Mouse (Mus musculus) liver, embryonic 16.5 days (tissue): ENCODE results near the gene C130032M10Rik. TPM values are rescaled to one million over a fixed set of nuclear protein-coding genes. Genes with fewer than 3 reads are reported as not detected.

Experiments used
- ATAC-seq: fragments of 200-750 bp; cut with Nextera tagmentation; 2 replicates; pipeline ENCODE4 v1.8.0; 2017; ENCODE audit warnings: low read depth, mild to moderate bottlenecking, moderate number of reproducible peaks, moderate library complexity
- H3K27ac ChIP-seq: fragments of 300-500 bp; sonication (generic); 2 replicates; pipeline ENCODE4 v1.5.1; 2014; ENCODE audit warnings: mild to moderate bottlenecking, low read length
- H3K27me3 ChIP-seq: fragments of 300-500 bp; sonication (generic); 2 replicates; pipeline ENCODE4 v1.6.1; 2014; ENCODE audit warnings: low read depth, low read length, mixed read lengths; ENCODE audit not compliant: control insufficient read depth, insufficient read depth
- H3K36me3 ChIP-seq: fragments of 300-500 bp; sonication (generic); 2 replicates; pipeline ENCODE4 v1.6.1; 2014; ENCODE audit warnings: mild to moderate bottlenecking; ENCODE audit not compliant: control insufficient read depth, insufficient read depth
- H3K4me1 ChIP-seq: fragments of 300-500 bp; sonication (generic); 2 replicates; pipeline ENCODE4 v1.6.1; 2014; ENCODE audit warnings: low read depth, low read length, mixed read lengths; ENCODE audit not compliant: control insufficient read depth
- H3K4me2 ChIP-seq: fragments of 300-500 bp; sonication (generic); 2 replicates; pipeline ENCODE4 v1.6.1; 2014; ENCODE audit warnings: low read depth, low read length, mixed read lengths
- H3K4me3 ChIP-seq: fragments of 300-500 bp; sonication (generic); 2 replicates; pipeline ENCODE4 v1.5.1; 2014; ENCODE audit warnings: low read depth, mild to moderate bottlenecking, low read length
- H3K9ac ChIP-seq: fragments of 300-500 bp; sonication (generic); 2 replicates; pipeline ENCODE4 v1.6.1; 2014; ENCODE audit warnings: low read depth, low read length
- H3K9me3 ChIP-seq: fragments of 300-500 bp; sonication (generic); replicated peaks from 2 replicates; pipeline ENCODE4 v1.6.1; 2016; ENCODE audit warnings: low read length; ENCODE audit not compliant: control insufficient read depth
- WGBS: fragments of 180-500 bp; shearing (Covaris S2); extraction: QIAGEN DNeasy Blood & Tissue Kit; methylation state at CpG from one replicate; pipeline ENCODE4 v1.1.7; 2014; ENCODE audit not compliant: insufficient replicate concordance; 5-methylcytosine and 5-hydroxymethylcytosine counted together
- polyA plus RNA-seq: library from polyadenylated mRNA; unstranded; fragments of >200 nt; fragmentation: Nextera tagmentation; extraction: Ambion mirVana; gene quantifications from 2 replicates; pipeline ENCODE4 v1.2.1, GENCODE M21; 2015

C130032M10Rik gene
- polyA plus RNA-seq, 1 experiment from 2014 or later: not detected

- no peak overlapping the region for H3K4me2 ChIP-seq
- 71% methylated on average over 13 of the region's 15 CpGs for WGBS
- ATAC-seq: no peak
- no peak overlapping the region for H3K4me3 ChIP-seq
- no peaks in the 10 kb centered on the region for H3K36me3 ChIP-seq
- H3K27me3 ChIP-seq: no peaks in the 10 kb centered on the region
- H3K4me1 ChIP-seq: peaks cover 10% of the 10 kb centered on the region
- H3K9me3 ChIP-seq: no peaks in the 10 kb centered on the region
- H3K9ac ChIP-seq: no peak overlapping the region
- no peak overlapping the region for H3K27ac ChIP-seq
Observed at GRCm38 (mm10) chr9:114525073-114525633, 9.7 kb downstream of the C130032M10Rik start.

- no peak overlapping the region for H3K4me3 ChIP-seq
- H3K27ac ChIP-seq: peak overlapping the region; percentile 73
- H3K27me3 ChIP-seq: no peaks in the 10 kb centered on the region
- no peak overlapping the region for H3K9ac ChIP-seq
- no peaks in the 10 kb centered on the region for H3K9me3 ChIP-seq
- H3K4me1 ChIP-seq: peaks cover 10% of the 10 kb centered on the region
- no peaks in the 10 kb centered on the region for H3K36me3 ChIP-seq
- no peak overlapping the region for H3K4me2 ChIP-seq
- 43% methylated on average over 8 of the region's 8 CpGs for WGBS
- no peak for ATAC-seq
Observed at GRCm38 (mm10) chr9:114525891-114526290, 10.4 kb downstream of the C130032M10Rik start.

- Histone ChIP-seq H3K9ac (peak overlapping the region; percentile 28; the same call in 1 of the 2 replicates), H3K9me3 (no peaks in the 10 kb centered on the region), H3K4me3 (peak overlapping the region; percentile 38), H3K27me3 (no peaks in the 10 kb centered on the region), H3K4me2 (peak overlapping the region; percentile 62), H3K27ac (peak overlapping the region; percentile 73), H3K36me3 (no peaks in the 10 kb centered on the region), H3K4me1 (peaks cover 10% of the 10 kb centered on the region)
- 50% methylated on average over 8 of the region's 8 CpGs for WGBS
- ATAC-seq: peak; percentile 23; the same call in 1 of the 2 replicates
Observed at GRCm38 (mm10) chr9:114526581-114526980, 11.1 kb downstream of the C130032M10Rik start.

- Histone ChIP-seq H3K4me1 (peaks cover 10% of the 10 kb centered on the region), H3K36me3 (no peaks in the 10 kb centered on the region), H3K27me3 (no peaks in the 10 kb centered on the region), H3K9me3 (no peaks in the 10 kb centered on the region), H3K4me2 (peak overlapping the region; percentile 62), H3K4me3 (peak overlapping the region; percentile 38), H3K27ac (peak overlapping the region; percentile 73), H3K9ac (peak overlapping the region; percentile 28; the same call in 1 of the 2 replicates)
- WGBS: 2% methylated on average over 16 of the region's 16 CpGs
- ATAC-seq: peak; percentile 7; the same call in 1 of the 2 replicates
Observed at GRCm38 (mm10) chr9:114527085-114527484, 11.6 kb downstream of the C130032M10Rik start.

GRCm38 (mm10) chr9:114527992-114528679, 12.6 kb downstream of the C130032M10Rik start:
- WGBS: 28% methylated on average over 17 of the region's 17 CpGs
- no peaks in the 10 kb centered on the region for H3K27me3 ChIP-seq
- no peak overlapping the region for H3K27ac ChIP-seq
- 0 out of 2 replicates have a peak overlapping the region, but pooled peaks have one; percentile 4 for H3K4me2 ChIP-seq
- H3K4me3 ChIP-seq: no peak overlapping the region
- H3K4me1 ChIP-seq: peaks cover 10% of the 10 kb centered on the region
- no peak overlapping the region for H3K9ac ChIP-seq
- no peaks in the 10 kb centered on the region for H3K9me3 ChIP-seq
- ATAC-seq: peak; percentile 65
- no peaks in the 10 kb centered on the region for H3K36me3 ChIP-seq

- ATAC-seq: no peak
- H3K4me2 ChIP-seq: no peak overlapping the region
- H3K27me3 ChIP-seq: no peaks in the 10 kb centered on the region
- WGBS: 60% methylated on average over 9 of the region's 9 CpGs
- no peaks in the 10 kb centered on the region for H3K36me3 ChIP-seq
- H3K4me3 ChIP-seq: no peak overlapping the region
- H3K9ac ChIP-seq: no peak overlapping the region
- no peaks in the 10 kb centered on the region for H3K9me3 ChIP-seq
- H3K4me1 ChIP-seq: peaks cover 11% of the 10 kb centered on the region
- H3K27ac ChIP-seq: no peak overlapping the region
Observed at GRCm38 (mm10) chr9:114528680-114529048, 13.2 kb downstream of the C130032M10Rik start.

GRCm38 (mm10) chr9:114531276-114531675, 15.8 kb downstream of the C130032M10Rik start:
- Histone ChIP-seq H3K9me3 (no peaks in the 10 kb centered on the region), H3K27me3 (no peaks in the 10 kb centered on the region), H3K36me3 (no peaks in the 10 kb centered on the region), H3K4me3 (no peak overlapping the region), H3K4me1 (peaks cover 9% of the 10 kb centered on the region), H3K4me2 (no peak overlapping the region), H3K27ac (no peak overlapping the region), H3K9ac (no peak overlapping the region)
- WGBS: 58% methylated on average over 11 of the region's 11 CpGs
- no peak for ATAC-seq

- no peak overlapping the region for H3K9ac ChIP-seq
- peak; percentile 51 for ATAC-seq
- peaks cover 4% of the 10 kb centered on the region for H3K4me1 ChIP-seq
- 56% methylated on average over 4 of the region's 4 CpGs for WGBS
- no peak overlapping the region for H3K27ac ChIP-seq
- H3K4me3 ChIP-seq: no peak overlapping the region
- H3K36me3 ChIP-seq: no peaks in the 10 kb centered on the region
- no peak overlapping the region for H3K4me2 ChIP-seq
- H3K27me3 ChIP-seq: no peaks in the 10 kb centered on the region
- H3K9me3 ChIP-seq: no peaks in the 10 kb centered on the region
Observed at GRCm38 (mm10) chr9:114533848-114534247, 18.4 kb downstream of the C130032M10Rik start.
